Mouse (Mus musculus): ENCODE data around the gene Col25a1.

Gene Col25a1

DNA sequence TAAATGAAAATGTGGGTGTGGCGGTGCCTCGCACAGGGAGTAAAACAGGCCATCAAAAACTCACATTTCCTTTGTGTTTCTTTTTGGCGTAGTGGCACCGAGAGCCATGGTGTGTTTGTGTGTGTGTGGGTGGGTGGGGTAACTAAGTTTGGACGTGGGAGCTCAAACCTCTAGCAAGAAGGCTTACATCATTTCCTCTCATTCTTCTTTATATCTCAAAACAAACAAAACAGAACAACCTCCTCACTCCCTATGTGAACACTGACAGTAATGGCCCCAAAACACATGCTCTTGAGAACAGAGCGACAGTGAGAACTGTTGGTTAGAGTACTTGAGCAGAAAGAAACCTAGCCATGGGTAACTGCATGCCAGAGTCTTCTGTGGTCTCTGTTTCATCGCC lies 121.1 kb downstream of the Col25a1 start:
- DNase-seq (ENCODE audit: low read depth): no peak

DNA sequence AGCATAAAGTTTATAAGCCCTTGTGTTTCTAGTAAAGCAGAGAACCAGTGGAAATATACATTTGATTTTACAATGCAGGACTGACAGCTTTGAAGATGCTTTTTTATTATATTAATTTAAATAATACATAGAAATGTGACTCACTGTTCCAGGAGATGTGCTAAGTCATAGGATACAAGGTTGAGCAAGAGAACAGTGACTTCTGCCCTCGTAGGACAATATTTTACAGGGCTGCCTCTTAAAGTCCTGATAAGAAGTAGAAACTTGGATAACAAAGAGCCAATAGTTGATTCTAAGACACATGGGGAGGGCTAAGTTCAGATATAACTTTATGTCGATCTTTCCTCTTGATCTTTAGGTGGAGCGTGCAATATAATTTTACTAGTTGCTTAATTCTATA lies 124.8 kb downstream of the Col25a1 start:
- DNase-seq (ENCODE audit: low read depth): no peak

DNA sequence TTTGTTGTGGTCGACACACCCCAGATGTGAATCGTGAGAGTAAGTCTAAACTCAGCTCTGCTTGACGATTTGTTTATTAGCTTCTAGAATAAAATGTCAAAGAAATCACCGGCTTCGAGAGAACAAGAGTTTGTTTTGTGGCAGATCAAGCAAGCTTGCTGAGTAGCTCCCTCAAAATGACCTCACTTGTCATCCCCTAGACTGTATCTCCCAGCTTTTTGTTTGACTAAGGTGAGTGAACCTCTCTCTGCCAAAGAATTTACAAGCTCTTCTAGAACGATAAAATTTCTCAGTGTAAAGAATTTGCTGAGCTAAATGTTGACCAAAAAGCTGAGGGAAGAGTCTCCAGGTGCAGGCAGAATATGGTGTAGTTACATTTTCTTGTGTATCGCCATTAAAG lies 125.3 kb downstream of the Col25a1 start:
- no peak for DNase-seq (ENCODE audit: low read depth)

DNA sequence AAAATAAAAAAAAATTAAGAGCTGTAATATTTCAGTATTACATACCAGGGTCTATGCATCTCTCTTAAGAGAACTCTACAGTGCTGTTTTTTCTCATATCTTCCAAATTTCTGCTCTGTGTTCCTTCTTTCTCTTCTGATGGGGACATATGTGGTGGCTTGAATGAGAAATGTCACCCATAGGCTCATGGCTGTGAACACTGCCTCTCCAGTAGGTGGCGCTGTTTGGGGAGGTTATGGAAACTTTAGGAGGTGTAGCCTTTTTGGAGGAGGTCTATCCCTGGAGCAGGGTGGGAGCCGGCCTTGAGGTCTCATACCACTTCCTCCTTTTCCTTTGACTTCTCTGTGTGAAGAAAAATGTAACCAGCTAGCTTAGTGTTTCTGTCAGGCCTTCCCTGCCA lies 128.4 kb downstream of the Col25a1 start:
- DNase-seq (ENCODE audit: low read depth): no peak

DNA sequence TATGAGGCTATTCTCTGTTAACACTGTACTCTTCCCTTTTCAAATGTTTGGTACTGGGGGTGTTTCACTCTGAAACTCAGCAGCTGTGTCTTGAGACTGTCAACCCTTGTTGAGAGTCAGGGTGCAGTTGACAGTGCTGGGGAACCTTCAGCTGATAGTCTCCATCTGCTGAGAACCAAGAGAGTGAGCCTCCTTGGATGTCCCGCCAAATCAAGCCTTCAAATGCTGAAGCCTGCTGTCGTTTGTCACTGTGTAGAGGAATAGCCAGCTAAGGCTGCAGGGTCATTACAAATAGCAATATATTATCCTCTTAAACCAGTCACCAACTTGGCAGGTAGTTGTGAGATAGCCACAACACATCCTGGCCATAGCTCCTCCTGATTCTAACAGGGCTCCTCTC lies 129.0 kb downstream of the Col25a1 start:
- DNase-seq (ENCODE audit: low read depth): no peak

DNA sequence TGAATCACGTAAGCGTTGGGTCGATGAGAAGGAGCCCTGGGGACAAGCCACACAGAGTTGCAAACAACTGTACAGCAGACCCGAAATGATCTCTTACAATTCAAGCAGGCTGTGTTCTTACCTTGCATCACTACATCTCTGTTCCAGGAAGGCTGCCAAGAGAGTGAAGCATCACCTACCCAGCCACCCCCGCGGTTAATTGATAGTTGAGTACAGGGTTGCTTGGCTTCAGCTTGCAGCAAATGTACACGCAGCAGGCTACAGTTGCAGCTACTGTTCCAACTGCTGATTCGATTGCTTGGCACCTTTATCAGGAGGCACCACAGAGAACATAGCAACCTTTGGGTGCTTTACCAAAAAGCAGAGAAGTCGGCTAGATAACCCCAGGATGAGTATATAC lies 133.8 kb downstream of the Col25a1 start:
- no peak for DNase-seq (ENCODE audit: low read depth)

DNA sequence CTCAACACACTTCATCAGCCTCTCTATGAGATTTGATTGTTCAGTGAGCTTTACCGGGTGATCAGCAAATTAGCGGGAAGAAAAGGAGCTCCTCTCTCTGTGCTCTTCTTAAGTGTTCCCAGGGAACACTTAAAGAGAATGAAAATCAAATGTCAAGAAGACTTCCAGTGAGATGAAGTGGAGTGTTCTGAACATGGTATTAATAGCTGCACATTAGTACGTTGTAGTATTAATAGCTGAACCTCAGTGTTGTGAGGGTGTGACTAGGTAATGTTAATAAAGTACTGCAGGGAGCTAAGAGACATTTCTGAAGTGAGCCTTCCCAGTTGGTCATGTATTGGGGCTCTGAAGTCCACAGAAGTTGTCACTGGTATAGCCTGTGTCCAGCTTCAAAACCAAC lies 139.2 kb downstream of the Col25a1 start:
- no peak for DNase-seq (ENCODE audit: low read depth)

DNA sequence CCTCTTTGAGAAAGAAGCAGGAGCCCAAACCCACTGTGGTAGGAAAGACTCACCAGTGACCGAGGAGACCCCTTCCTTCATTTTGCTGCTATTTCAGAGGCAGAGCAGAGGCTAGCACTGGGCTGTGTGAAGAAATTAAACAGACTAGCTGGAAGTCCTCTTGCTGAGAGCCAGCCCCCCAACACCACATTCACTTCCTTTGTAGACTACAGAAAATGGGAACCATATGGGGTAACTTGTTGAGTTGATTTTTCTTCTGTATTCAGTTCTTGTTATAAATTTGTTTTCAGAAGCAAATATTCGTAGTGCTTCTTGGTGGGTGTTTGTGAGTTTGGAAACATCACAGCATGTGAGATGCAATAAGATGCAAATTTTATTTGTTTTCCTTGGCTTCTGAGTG lies 142.6 kb downstream of the Col25a1 start:
- no peak for DNase-seq (ENCODE audit: low read depth)

DNA sequence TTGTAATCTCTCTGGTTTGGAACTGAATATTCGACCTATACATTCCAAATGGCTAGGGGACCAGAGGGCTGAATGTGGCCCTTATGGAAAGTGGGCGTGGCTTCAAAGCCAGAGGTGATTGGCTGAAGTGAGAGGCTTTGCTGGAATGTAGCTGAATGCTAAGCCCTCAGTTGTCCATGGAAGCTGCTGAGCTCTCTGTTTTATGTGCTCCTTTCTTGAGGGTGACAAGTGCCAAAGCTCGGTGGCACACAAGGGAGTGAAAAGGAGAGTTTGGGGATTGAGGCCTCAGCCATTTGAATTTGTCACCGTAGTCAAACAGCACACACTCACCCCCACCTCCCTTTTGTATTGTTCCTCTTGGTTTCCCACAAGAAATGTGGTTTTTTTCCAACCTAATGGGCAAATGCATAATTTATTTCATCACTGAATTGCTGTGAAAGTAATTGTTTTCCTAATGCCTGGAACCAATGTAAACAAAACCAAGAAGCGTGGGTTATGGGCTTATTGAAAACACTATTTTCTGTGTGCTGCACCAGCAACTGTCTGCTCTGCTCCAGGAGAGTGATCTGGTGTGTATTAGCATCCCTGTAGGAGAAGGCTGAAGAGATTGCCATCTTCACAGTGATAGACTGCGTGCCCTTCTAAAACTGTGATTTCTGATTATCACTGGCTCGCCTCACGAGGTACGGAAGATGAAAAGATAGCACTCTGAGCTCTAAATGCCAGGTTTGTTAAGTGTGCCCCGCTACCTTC lies 147.2 kb downstream of the Col25a1 start:
- no peak for DNase-seq (ENCODE audit: low read depth)

DNA sequence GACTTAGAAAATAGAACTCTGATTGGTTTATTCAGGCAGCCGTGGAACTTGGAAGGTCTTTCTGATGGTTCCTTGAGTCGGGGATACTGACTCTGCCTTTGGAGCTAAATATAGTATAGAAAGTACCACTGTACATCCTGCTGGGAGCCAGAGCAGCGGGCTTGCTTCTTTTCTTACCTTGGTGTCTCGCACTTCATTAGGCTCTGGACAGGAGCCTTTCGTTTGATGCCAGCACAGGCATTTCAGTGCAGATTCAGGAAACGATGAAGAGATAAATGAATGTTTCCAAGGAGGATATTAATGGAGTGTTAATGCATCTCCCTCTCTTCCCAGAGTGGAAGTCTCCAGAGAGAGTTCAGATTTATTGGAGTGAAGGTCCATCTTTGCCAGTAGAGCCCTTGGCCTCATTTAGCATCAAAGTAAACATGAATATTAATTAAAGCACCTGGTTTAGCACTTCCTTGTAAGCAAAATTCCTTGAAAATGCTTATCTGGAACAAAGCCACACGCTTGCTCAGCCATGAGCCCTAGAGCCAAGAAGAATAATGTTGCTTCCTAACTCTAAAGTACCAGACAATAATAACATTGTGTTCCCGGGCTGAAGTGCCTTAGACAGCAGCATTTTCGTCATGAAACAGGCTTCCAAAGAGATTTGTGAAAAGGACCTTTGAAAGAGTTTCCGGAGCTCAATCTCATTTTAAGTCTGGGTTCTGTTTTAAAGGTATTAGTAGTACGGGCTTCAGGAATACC lies 151.9 kb downstream of the Col25a1 start:
- no peak for DNase-seq (ENCODE audit: low read depth)

DNA sequence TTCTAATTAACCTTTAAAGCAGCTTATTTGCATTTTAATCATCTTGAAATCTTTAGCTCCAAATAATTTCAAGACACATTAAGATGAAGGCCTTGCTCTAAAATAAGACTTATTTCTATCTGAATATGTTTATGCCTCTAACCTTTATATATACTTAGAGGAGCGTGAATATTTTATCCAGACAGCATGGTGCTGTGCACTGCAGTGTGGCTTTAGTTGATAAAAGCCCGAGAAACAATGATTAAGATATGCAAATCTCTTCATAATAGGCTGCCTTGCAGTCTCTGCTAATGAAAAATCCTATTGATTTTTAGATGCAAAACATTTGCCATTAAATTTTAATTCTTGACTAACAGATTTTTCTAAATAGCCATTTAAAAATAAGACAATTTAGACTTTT lies 156.8 kb downstream of the Col25a1 start:
- DNase-seq (ENCODE audit: low read depth): no peak

DNA sequence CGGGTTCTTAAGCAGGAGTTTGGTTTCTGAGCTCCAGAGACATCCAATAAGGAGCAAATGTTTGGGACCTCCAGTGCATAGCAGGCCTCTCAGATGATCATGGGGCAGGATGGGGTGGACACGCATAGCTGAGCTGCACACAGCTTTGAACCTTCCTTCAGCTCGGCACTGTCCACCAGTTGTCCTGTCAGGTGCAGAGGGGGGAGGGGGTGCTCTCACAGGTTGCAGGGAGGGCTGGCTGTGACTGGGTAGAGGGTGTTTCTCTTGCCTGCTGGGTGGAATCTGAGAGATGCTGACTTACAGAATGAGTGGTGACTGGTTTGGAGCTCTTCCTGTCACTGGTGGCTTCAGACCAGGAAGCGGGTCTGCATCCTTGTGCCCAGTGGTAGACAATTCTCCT lies 157.5 kb downstream of the Col25a1 start:
- DNase-seq (ENCODE audit: low read depth): no peak

DNA sequence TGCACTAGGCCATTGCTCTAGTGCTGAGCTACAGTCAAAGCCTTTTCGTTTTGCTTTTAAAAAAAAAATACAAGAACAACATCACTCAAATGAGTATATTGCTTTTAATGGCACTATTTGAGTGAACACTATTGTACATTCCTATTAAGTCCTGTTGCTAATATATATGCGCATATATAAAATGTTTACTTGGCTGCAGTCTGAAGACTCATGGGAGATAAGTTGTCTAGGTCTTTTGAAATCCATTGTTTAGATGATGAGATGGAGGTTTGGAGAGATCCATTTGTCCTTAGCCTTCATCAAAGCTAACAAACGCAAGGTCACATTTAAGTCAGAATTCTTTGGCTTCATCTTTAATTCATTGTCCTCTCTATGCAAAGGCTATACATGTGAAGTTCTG lies 157.9 kb downstream of the Col25a1 start:
- no peak for DNase-seq (ENCODE audit: low read depth)

DNA sequence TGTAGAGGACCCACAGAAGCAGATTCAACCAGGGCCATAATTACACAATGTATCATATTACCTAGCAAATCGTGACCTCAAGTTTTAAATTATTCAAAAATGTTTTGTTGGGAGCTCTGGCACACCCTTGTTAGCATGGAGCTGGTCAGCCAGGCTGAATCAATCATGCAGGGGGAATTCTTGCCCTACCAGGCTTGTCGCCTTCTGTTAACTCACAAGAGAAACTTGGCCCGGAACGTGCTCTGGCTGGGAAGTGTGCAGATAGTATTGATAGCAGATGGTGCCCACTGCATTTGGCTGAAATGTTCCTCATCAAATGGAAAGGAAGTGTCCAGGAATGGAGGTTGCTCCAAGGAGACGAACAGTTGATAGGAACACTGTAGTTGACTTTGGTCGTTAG lies 158.9 kb downstream of the Col25a1 start:
- DNase-seq (ENCODE audit: low read depth): no peak

DNA sequence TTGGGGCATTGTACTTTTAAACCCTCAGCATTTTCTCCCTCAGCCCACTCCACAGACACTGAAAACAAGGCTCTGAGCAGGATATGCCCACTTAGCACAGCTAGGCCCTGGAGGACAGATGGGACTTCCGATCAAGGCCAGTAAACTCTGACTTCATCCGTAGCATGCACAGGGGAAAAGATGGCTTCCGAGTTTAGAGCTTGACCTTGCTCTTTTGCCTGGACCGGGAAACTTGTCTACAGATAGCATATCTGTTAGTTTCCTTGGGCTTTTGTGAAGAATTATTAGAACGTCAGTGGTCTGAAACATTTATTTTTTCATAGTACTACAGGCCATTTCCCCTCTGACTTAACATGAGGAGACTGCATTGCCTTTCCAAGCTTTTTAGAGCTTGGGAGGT lies 159.4 kb downstream of the Col25a1 start:
- no peak for DNase-seq (ENCODE audit: low read depth)

DNA sequence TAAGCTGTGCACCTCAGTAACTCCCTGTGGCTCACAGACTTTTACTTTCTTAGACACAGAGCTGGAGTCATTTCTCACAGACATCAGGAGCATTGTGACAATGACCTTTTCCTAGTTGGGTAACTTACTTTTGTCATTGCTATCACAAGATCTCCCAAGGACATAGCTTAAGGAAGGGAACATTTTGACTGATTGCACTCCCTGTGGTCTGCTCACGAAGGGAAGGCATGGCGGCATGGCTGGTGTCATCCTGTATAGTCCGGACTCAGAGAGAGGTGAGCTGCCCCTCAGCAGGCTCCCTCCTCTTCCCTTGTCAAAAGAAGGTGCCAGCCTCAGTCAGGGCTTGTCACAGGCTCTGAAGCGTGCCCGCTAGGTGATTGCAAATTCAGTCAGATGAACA lies 160.6 kb downstream of the Col25a1 start:
- no peak for DNase-seq (ENCODE audit: low read depth)

DNA sequence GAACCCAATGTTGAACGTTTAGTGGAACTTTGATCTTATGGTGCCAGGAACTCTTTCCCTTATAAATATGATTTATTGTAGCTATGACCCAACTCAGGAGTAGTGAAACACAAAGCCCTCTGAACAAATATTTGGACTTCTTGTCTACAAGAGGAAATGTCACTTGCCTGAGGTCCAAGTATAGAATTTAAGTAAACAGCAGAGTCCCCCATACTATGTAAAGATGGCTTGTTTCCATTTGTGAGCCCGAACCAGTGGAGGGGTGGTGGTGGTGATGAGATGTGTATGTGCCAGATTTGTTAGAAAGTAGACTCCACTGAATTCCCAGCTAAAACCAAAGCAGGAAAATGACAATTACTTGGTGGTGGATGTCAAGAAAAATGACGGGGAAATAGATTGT lies 169.2 kb downstream of the Col25a1 start:
- DNase-seq (ENCODE audit: low read depth): no peak

DNA sequence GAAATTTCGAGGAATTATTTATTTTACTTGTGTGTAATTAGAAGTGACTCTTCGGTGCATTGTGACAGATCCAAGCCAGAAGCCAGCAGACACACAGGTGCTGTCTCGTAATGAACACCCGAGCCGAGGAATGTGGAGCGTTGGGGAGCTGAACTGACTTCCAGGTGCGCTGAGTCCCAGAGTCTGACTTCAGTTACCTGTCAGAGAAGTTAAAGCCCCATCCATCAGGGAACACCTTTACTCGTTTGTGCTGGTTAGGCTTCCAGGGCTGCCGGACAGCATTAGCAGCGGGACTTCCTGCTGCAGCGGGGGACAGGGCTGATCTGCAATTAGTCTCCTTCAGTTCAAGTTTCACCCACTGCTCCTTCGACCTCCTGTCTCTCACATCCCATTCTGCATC lies 172.3 kb downstream of the Col25a1 start:
- DNase-seq (ENCODE audit: low read depth): no peak

DNA sequence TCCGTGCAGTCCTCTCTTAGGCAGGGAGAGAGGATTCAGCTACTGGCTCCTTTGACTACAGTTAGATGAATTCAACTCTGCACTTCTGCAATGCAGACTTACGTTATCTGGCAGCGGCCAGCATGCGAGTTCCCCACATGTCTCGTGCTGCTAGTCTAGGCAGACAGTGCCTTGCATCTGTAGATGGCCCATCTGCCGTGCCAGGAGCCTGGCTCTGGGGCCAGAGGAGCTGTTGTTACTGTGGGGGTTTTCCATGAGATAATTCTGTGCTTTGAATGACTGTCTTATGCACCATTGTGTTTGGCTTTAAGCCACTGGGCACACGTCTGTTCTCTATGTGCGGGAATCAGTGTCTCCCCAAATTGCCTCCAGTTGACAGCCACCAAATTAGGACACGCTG lies 173.5 kb downstream of the Col25a1 start:
- no peak for DNase-seq (ENCODE audit: low read depth)

DNA sequence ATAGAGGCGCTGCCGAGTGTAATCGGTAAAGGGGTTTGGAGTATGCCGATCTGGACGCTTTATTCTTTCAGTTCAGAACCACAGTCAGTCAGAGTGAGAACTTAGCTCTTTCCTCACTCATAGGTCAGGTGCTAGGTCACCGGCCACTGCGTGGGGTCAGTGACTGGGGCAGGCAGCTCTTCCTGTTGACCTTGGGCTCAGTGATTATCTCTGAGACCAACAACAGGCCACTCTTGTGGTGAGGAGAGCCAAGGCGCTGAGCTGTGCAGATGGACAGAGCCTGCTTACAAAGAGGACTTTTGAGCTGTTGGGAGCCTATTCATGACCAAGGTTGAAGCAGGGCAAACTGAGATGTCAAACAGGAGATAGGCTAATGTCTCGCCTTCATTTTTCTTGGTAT lies 174.4 kb downstream of the Col25a1 start:
- DNase-seq (ENCODE audit: low read depth): no peak

DNA sequence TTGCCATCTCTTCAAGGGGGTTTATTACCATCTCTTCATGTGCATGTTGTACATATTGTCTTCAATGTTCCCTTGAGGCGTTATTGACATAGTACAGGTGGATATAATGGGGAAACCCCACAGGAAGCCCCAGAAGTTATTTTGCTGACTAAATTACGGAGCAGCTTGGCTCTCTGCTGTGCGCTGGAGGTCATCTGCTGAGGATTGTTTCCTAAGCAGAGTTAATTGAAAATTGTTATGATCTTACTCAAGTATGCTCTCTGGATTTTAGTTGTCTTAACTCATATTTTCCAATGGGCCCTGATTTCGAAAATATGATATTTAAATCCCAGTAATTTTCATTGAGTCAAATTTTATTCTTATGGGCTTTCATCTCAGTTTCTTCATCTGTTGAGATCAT lies 178.0 kb downstream of the Col25a1 start:
- DNase-seq (ENCODE audit: low read depth): no peak

DNA sequence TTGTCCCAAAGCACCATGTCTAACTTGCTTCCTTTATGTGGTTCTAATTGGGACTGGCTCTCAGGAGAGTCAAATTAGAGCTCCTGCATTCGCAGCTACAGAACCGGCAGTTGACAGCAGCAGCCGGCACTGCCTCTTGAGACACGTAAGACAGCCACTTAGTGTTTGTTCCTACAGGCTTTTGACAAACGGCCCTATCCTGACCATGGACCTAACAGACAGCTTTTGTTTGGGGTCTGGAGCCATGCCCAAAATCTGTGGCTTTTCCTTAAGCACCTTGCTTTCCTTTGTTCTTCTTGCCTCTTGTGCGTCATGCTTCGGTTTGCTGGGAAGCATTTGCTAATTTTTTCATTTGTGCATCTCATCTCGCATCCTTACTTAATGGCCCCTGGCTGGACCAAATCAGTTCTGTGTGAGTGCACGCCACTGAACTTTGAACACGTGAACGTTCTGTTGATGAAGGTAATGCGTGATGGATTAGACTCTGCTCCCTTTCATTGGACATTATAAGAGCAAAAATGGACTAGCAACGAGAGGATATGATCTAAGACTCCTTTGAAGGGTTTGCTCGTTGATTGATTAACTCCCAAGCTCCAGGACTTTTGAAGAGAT lies 179.5 kb downstream of the Col25a1 start:
- DNase-seq (ENCODE audit: low read depth): no peak

DNA sequence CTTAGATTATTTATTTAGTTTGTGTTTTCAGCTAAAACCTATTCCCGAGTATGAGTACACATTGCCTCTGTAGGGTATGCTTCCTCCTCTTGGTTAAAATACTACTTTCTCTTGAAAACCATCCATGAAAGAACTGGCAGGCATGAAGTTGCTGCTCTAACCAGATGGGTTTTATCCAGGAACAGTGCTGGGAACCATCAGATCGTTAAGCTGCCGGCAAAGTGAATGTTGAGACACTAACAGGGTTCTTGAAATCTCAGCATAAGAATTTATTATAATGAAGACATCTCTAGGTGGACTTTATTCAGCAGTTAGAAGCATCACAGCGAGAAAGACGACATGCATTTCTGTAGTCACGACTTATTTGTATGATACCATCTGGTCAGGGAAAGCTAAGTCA lies 181.9 kb downstream of the Col25a1 start:
- DNase-seq (ENCODE audit: low read depth): no peak
